Mouse (Mus musculus) cerebellum, adult 8-10 months (tissue): ENCODE measurements at regions not wholly inside any gene's neighbourhood (a gene's known extent, or its start where the extent isn't known, plus 50 kb on each side); places are given as distances from the start of the nearest gene placed in this dataset.

Experiments
- DNase-seq: peaks from one replicate; pipeline ENCODE4 v3.0.0; 2022

DNA sequence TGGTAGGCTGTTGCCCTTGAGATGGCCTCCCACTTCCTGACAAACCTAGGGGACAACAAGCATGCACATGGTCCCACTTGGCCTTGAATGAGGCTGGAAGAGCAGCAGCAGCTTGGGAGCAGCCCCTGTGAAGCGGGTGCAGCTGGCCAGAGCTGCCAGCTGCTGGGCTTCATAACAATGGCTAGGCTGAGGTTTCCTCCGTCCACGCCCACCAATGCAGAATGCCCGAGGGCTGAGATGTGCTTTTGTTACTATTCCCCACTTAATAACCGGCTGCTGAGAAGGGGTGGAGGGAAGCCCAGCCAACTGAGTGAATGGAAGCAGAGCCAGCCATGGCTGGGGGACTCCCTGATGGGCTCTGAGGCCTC, 202.1 kb downstream of the Sox11 start:
- DNase-seq: no peak

DNA sequence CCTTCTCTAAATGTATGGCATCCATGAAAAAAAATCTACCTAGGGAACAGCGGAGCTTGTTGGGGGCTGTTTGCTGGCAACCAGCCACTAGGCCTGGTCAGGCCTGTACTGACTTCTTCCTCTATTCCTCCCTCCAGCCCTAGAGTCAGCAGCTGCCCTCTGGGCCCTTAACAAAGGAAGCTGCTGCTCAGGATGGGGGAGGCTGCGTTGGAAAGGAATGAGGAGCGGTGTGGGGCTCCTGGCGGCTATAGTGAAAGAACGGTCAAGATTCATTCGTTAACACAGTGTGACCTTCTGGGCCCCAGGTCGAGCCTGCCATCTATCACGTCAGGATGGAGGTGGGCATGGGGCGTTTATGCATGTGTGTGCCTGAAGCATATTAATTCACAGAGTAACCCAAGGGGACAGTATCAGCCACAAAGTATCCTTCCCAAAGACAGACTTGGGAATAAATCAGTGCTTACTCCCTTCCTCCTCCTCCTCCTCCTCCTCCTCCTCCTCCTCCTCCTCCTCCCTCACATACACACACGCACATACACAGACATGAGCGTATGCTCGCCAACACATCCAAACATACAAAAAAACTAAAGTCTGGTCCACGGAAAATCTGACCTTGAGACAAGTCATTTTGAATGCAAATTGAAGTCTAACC, 202.6 kb downstream of the Sox11 start:
- no peak for DNase-seq

DNA sequence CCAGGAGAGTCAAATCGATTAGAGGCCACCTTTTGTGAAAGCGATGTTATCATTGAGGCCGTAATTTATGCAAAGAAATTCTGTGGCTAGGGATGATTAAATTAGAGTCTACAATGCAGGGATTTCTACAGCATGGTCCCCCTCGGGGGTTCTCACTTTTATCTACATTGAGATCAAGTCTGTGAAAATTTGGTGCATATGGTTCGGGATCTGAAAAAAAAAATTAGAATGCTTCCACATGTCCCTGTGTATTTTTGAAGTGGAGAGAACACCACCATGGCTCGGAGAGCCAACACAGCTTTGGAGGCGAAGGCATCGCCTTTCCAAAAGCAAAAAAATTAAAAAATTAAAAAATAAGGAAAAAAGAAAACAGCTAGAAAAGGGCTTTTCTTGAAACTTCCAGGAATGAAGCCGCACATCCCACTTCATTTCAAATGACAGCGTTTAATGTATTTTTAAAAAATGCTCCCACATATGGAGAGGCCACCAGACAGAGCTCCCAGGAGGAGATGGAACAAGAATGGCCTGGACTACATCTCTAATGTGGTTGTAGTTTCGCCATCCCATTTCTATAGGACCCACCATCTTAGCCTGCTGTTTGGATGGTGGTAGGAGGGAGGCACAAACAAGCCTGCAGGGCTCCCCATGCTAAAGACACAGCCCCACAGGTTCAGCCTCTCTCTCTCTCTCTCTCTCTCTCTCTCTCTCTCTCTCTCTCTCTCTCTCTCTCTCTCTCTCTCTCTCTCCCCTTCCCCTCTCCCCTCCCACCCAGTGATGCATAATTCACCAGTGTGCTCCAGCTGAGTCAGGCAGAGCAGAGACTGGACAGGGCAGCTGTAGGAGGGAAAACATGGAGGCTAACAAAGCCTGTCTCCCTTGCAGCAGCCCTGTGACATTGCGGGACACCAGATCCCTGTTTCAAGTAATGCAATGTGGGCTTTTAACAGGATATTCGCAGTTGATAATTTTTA, 203.4 kb downstream of the Sox11 start:
- no peak for DNase-seq

DNA sequence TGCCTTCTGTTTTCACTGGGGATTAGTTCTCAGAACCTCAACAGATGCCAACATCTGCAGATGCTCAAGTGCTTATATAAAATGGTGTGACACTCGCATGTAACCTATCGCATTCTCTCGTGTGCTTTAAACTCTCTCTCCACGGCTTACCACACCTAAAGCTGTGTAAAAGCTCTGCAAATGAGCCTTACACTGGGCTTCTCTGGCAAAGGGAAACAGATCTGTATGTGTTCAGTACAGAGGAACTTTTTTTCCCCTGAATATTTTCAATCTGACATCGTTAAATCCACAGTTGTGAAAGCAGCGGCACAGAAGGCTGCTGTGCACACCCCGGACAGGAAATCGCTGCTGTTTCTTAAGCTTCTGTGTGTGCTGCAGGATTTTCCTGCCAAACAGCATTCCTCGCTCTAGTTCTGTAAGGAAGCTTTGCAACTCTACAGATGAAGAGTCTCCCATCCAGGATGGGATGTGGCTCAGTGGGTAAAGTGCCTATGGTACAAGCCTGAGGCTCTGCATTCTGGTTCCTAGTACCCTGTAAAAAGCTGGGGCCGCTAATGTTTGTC, 206.3 kb downstream of the Sox11 start:
- no peak for DNase-seq

DNA sequence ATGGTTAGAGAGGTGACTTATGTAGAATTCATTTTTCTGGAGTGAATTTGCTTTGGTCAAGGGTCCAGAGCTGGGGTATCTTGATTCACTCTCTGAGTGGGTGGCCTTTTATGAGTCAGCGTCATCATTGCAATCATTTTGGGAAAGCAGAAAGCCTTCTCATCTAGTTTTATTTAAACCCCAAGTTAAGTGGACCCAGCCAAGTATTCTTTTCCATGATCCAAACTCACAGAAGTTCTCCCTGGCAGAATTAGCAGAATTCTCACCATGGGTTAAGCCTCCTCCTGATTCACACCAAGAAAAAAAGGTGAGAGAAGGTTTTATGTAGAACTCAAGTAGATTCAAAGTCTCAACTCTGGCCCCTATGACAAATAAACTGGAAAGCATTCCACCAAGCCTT, 211.8 kb downstream of the Sox11 start:
- no peak for DNase-seq

DNA sequence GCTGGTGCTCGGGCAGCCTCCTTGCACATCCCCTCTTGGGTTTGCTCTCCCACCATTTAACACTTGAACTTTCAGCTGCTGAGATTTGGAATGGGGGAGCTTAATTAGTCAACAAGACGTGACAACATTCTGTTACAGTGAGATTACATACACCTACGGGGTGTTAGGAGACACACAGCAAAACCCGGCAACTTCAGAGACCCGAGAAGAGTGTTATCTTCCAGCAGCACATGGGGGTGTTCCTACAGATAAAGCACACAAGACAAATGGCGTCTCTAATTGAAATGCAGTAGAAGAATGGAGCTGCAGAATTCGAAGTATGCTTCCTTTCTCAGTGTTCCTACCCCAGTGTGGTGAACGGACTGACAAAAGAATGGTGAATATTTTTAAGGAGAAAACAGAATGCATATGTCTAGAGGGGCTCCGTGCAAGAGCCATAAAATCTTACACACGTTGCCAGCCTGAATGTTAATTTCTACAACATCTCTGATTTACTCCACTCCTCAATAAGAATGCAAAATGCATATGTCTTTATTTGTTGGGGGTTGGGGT, 215.2 kb downstream of the Sox11 start:
- no peak for DNase-seq

DNA sequence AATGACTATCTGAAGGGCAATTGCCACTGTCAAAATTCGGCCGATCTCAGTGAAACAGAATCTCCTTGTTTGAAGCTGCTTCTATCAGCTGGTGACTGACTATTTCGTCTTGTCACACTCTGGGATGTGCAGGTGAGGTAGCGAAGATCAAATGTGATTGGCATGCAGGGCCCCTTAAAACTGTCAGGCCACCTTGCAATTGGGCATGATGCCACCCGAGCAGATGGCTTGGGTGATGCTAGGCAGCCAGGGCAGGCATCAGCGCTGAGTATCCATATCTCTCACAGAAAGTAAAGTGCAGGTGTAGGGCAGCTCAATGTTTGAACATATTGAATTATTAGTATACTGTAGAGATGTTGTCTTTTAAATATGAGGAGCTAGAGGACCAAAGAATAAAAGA, 223.8 kb downstream of the Sox11 start:
- peak; percentile 23 for DNase-seq

DNA sequence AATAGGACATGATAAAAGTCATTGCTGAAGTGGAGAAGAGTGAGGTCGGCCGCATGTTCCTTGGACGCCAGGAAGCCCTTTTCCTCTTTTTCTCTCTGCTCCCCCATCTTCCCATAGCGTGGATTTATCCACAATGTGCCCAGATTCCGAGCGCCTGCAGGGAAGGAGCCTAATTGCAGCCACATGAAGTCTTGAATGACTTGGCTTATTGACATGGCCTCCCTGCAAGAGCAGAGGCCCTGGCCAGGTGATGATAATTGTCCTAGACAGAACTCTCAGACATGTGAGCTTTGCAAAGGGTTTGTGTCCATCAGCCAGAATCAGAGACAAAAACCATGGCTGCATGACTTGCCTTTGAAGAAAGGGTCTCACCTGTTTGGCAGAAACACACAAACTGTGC, 227.0 kb downstream of the Sox11 start:
- DNase-seq: no peak

DNA sequence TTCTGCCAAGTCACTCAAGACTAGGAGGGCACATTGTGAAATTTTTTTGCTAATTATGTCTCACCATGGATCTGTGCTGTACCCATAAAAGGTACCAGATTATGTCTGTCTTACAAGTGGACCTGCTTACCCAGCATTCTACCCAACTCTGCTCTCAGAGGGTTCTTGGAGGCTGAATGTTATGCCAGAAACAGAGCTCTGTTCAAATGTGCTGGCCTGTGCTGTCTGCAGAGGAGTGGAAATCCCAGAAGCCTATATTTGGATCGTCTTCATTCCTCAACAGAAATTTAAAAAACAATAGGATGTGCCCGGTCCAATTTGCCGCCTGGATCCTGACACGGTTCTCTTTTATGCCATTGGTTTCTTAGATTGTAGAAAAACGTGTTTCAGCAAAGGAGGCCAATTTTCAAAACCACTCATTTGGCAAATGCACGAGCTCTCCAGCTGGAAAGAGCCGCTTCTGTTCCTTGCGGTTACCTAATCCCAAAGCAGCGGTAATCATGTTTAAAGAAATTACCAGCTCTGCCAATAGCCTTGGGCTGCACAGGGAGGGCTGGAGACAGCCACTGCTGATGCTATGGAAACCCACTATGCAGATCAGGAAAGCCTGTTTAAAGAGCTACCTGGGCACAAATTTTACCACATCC, 237.3 kb downstream of the Sox11 start:
- no peak for DNase-seq

DNA sequence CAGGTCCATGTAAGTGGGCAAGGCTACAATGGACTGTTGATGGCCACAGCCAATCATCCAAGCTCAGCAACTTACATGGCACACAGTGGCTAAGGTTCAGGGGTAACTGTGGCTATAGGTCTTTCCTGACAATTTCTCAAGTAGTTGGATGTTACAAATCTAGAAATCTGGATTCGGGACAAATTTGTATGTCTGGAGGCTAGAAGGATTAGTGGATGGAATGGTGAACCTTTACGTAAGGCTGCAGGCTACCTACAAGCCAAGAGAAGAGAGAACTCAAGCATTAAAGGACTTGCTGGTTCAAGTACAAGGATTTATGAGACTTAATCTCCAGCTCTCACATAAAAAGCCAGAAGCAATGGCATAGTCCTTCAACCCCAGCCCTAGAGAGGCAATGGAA, 239.4 kb downstream of the Sox11 start:
- no peak for DNase-seq

DNA sequence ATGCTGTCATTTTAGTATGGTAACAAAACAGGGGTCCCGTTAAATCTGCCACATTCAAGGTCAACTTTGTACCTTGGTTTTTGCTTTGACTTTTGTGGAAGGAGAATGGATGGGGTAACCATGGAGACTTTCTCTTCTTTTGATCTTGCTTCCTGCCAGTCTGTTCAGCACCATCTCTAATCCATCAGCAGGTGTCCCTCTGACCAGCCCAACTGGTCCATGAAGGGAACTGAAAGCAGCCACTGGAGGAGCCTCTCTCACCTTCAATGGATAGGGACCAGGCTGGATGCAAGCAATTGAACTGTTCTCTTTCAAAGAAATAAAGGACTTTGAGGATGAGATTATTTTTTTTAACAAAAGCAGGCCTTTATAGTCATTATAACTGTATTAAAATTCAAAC, 253.2 kb downstream of the Sox11 start:
- DNase-seq: no peak

DNA sequence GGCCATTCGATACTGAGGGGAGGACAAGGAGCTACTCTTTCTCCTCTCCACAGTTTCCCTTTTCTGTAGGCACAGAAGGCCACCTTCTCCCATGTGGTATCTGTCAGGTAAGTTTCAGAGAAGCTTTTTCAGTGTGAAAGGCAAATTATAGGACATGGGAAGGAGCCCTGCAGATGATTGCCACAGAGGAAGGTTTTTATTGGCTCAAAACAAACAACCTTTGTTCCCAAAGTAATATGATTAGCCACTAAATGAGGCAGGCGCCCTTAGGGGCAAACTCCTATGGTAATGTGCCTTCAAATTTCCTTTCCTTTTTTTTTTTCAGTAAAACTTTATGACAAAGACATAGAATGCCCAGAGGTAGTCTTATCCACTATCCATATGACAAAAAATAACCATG, 256.5 kb downstream of the Sox11 start:
- DNase-seq: no peak

DNA sequence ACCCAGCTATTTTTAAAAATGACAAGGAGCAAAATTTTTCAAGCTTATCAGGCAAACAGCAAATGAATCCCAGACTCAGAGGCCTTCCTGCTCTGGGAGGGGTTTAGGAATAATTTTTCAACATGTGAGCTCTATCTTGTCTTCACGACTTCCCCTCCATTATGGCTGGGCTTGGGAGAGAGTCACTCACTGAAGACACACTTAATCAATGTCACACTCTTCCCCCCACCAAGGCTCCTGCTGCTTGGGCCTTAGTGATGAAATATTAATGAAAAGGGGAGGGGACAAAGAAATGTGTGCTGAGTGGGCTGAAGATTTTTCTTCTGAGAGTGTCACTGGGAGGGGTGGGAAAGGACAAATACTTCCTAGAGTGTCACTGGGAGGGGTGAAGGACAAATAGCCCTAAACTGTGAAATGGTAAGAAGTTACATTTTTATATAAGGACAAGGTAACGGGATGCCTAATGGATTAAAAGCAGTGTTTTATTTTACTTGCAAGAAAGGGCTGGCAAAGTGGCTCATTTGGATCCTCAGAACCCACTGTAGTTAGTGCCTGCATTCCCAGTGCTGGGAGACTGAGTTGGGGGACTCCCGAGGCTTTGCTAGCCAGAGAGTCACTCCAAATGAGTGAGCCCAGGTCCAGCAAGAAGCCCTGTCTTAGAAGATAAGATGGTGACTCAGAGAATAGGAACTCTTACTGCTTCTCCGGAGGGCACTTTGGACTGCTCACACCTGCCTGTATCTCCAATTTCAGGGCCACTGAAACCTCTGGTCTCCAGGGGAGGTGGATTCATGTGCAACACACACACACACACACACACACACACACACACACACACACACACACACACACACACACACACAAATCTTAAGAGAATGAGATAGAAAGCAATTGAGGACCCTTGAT, 258.5 kb downstream of the Sox11 start:
- no peak for DNase-seq

DNA sequence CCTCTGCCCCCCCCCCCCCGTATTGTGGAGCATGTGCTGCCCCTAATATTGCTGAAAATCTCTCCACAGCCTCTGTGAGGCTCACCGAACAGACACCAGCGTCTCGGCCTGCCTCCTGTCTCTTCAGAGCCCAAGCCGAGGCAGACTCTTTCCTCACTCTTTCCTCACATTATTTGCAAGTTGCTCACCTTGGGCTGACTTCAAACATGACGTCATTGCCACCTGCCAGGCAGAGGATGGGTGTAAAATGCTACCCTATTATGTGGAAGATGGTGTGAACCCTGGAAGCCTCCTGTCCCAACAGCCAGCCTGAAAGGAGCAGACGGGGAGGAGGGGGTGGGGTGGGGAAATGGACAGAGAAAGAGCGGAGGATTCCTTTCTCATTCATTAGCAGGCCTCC, 259.3 kb downstream of the Sox11 start:
- no peak for DNase-seq

DNA sequence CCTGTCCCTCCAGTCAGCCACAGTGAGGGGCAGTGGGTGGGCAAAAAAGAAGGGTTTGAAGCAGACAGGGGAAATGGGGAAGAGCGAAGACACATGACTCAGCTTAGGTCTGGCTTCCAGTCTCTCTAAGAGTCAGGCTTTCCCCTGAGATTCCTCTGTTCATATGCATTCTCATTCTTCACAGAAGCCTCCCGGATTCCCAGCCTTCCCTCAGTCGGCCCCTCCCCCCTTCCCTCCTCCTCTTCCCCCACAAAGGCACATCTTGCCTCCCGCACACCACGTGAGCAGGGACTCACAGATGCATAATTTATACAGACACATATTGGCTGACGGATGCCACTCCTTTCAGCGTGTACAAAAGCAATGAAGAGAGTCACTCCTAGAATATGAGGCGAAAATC, 259.8 kb downstream of the Sox11 start:
- no peak for DNase-seq

DNA sequence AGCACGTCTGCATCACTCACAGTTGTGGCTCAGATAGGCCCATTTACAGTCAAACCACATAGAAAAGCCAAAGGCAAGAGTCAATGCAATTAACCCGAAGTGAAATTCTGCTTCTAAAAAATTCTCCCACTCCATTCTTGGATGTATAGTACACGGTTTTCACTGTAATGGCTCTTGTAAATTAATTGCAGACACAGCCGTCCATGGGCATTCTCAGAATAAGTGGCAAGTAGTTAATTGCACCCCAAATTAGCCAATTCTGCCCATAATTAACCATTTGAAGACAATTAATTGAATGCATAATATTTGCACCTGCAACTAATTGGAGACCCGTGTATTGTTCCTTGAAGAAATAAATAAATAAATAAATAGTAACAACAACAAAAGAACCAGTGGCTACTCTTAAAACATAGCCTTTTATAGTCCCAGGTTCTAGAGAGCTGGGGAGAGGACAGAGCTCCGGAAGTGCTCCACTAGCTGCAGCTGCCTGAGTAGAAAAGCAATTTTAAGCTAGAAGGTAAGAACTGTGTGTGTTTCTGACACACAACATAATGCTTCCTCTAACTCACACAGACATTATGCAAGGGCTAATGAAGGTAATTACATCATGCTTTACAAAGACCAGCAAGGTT, 266.2 kb downstream of the Sox11 start:
- DNase-seq: no peak

DNA sequence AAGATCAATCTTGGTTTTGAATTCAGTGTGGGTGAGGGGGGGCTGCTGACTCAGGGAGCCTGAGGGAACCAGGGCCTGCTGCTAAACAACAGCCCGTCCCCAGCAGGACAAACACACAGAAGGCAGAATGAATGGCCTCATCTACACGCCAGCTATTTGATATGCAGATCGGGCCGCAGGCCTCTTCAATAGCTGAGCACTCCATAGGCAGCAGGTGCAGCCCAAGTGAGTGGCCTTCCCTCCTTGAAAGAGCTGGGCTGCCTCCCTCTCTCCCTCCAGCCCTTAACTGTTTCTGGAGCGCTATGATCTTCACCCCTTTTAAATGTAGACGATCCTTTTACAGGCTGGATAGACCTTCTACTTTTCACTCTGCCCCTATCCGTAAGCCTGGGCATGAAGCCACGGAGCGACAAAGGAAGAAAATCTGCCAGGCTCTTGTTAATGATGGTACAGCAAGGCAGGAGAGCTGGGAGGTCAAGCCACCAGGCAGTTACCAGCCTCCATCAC, 277.3 kb downstream of the Sox11 start:
- no peak for DNase-seq

DNA sequence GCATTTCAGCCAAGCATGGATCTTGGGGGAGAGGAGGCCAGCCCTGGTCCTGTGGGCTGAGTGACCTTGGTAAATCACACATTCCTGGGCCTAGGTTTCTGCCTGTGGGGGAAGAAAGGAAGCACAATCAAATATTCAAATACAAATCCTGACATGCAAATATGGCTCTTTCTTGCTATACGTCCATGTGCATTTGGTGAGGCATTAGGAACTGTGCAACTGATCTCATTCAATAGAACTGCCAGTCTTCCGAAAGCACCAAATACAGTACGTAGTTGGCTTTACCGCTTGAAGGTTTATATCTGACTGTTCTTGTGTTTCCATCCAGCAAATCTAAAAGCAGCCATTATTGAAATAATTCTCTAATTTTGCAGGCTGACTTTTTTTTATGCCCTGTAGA, 278.9 kb downstream of the Sox11 start:
- DNase-seq: no peak

DNA sequence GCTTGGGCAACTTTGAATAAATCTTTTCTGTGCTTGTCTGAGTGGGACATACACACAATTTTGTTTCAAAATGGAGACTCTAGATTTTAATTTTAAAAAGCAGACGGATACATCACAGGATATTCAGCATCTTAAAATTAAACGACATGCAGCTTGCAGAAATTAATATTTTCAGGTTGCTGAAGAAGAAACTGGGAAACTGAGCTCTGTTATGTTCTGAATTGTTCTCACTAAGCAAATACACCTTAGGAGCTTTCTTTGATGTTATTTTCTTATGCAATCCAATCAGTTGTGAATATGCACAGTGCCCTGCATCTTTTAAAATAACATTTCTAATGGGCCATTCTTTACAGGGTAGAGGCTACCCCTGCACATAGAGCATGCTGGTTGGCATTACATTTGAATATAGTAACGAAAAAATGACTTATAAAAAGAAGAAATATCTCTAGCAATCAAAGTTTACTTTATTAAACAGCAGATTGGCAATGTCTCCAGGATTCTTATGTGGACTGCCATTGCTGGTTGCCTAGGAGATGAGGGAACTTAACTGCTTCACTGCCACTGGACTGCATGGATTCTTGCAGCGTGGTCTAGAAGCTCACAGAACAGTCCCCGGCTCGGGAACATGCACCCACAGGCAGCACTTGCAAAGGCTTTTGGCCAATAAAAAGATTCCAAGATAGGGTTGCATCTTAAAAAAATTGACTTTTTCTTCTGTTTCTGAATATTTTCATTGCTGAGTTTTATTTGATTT, 279.7 kb downstream of the Sox11 start:
- no peak for DNase-seq

DNA sequence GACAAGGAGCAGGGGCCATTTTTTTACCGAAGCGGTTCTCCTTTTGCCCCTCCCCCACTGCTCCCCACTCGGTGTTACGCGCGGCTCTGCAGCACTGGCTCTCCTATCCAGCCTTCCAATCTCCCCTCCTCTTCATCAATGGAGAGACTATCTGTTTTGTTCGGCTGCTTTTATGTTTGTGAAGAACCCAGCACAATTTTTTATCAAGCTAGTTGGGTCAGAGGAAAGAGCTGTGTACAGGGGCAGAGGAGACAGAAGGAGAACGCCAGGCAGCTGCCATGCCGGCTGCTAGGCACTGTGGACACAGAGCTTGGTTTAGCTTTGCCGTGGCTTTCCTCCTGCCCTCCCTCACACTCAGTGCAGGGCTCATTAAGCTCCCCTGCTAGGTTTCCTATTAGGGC, 280.3 kb downstream of the Sox11 start:
- DNase-seq: no peak
